Mouse (Mus musculus) G1E (cell line): ENCODE measurements around the gene Ttc28. TPM values are rescaled to one million over a fixed set of nuclear protein-coding genes. Genes with fewer than 3 reads are reported as not detected.

ENCODE experiments used
- ATAC-seq: 2 replicates; pipeline ENCODE4 v1.8.0; 2016; ENCODE audit warnings: mild to moderate bottlenecking; ENCODE audit not compliant: insufficient number of reproducible peaks, poor library complexity, low FRiP score, severe bottlenecking; ENCODE audit errors: extremely low read depth
- DNase-seq: peaks from one replicate; pipeline ENCODE4 v3.0.0; 2012; ENCODE audit warnings: low spot score
- H3K27me3 ChIP-seq: 2 replicates; pipeline ENCODE4 v1.6.1; 2012; ENCODE audit warnings: mild to moderate bottlenecking, low read length, inconsistent platforms; ENCODE audit not compliant: insufficient read depth
- H3K36me3 ChIP-seq: replicated peaks from 2 replicates; pipeline ENCODE3; 2012; ENCODE audit warnings: mild to moderate bottlenecking, inconsistent platforms
- H3K4me1 ChIP-seq: 2 replicates; pipeline ENCODE4 v1.6.1; 2012; ENCODE audit warnings: low read depth, low read length, inconsistent platforms, mixed read lengths; ENCODE audit not compliant: insufficient read depth
- H3K4me3 ChIP-seq: 2 replicates; pipeline ENCODE4 v1.5.1; 2012; ENCODE audit warnings: low read depth, mild to moderate bottlenecking, inconsistent platforms, low read length, moderate library complexity, mixed read lengths
- H3K9me3 ChIP-seq: replicated peaks from 2 replicates; pipeline ENCODE4 v1.6.1; 2012; ENCODE audit warnings: inconsistent platforms
- CTCF ChIP-seq: IDR thresholded peaks from 2 replicates; pipeline ENCODE4 v1.5.1; 2012; ENCODE audit warnings: low read depth, low read length, inconsistent platforms, mixed read lengths
- GATA1 ChIP-seq: IDR thresholded peaks from 2 replicates; pipeline ENCODE4 v1.6.1; 2012; ENCODE audit warnings: borderline replicate concordance, low read length, inconsistent platforms, mixed read lengths
- GATA2 ChIP-seq: IDR thresholded peaks from 2 replicates; pipeline ENCODE4 v1.6.1; 2012; ENCODE audit warnings: low read depth, low read length, inconsistent platforms, borderline replicate concordance
- POLR2AphosphoS5 ChIP-seq: IDR thresholded peaks from 2 replicates; pipeline ENCODE4 v1.6.1; 2012; ENCODE audit warnings: low read depth, low read length, inconsistent platforms; ENCODE audit not compliant: insufficient replicate concordance
- TAL1 ChIP-seq: conservative IDR thresholded peaks from 2 replicates; pipeline ENCODE4 v1.6.1; 2012; ENCODE audit warnings: low read depth, low read length, inconsistent platforms, mixed read lengths
- polyA plus RNA-seq: library from polyadenylated mRNA; stranded (reverse); fragments of >175 nt; gene quantifications from 2 replicates; pipeline ENCODE4 v1.2.3, GENCODE M21; 2012
- total RNA-seq, 2 experiments: library from RNA; stranded (forward) in 1 of 2; stranded (reverse) in 1 of 2; fragments of 200-1000 nt in 1 of 2; fragments of >200 nt in 1 of 2; fragmentation: Nextera tagmentation in 1 of 2; gene quantifications; 2 replicates each; pipeline ENCODE4 v1.2.3; 2014 to 2017

Ttc28 gene
- total and polyA plus RNA-seq, 3 experiments: 0.28 to 2.0 (median 0.55) TPM

GRCm38 (mm10) chr5:111055507-111055906 lies 175.9 kb downstream of the Ttc28 start:
- TF ChIP-seq GATA2: no peak
- TF ChIP-seq GATA1: no peak
- TF ChIP-seq TAL1: no peak
- no peak for TF ChIP-seq POLR2AphosphoS5
- TF ChIP-seq CTCF: no peak
- no peak overlapping the region for H3K4me3 ChIP-seq
- H3K4me1 ChIP-seq: no peaks in the 10 kb centered on the region
- no peak for ATAC-seq
- H3K9me3 ChIP-seq: no peaks in the 10 kb centered on the region
- H3K36me3 ChIP-seq: no peaks in the 10 kb centered on the region
- no peaks in the 10 kb centered on the region; the same call in 1 of the 2 replicates for H3K27me3 ChIP-seq
- DNase-seq: no peak

DNA sequence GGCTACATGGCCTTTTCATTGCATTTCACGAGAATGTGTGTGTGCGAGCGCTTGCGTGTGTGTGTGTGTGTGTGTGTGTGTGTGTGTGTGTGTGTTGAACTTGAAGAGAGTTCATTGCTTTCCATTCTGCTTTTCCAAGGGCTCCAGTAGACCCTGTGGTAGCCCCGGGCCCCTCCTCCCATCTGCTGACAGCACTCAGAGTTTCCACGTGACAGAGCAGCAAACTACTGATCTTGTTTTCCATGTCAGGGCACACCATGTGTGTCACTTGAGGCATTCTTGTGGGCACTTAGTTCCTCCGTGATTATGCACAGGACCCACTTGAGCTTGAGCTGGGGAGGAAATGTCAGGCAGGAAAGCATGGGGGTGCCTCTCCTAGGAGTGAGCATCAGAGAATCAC lies 177.5 kb downstream of the Ttc28 start:
- Histone ChIP-seq H3K4me3 (no peak overlapping the region), H3K9me3 (no peaks in the 10 kb centered on the region), H3K27me3 (no peaks in the 10 kb centered on the region; the same call in 1 of the 2 replicates), H3K36me3 (no peaks in the 10 kb centered on the region), H3K4me1 (no peaks in the 10 kb centered on the region)
- no peak for ATAC-seq
- DNase-seq: no peak
- no peak for TF ChIP-seq POLR2AphosphoS5
- TF ChIP-seq TAL1: no peak
- no peak for TF ChIP-seq GATA1
- no peak for TF ChIP-seq GATA2
- TF ChIP-seq CTCF: no peak

DNA sequence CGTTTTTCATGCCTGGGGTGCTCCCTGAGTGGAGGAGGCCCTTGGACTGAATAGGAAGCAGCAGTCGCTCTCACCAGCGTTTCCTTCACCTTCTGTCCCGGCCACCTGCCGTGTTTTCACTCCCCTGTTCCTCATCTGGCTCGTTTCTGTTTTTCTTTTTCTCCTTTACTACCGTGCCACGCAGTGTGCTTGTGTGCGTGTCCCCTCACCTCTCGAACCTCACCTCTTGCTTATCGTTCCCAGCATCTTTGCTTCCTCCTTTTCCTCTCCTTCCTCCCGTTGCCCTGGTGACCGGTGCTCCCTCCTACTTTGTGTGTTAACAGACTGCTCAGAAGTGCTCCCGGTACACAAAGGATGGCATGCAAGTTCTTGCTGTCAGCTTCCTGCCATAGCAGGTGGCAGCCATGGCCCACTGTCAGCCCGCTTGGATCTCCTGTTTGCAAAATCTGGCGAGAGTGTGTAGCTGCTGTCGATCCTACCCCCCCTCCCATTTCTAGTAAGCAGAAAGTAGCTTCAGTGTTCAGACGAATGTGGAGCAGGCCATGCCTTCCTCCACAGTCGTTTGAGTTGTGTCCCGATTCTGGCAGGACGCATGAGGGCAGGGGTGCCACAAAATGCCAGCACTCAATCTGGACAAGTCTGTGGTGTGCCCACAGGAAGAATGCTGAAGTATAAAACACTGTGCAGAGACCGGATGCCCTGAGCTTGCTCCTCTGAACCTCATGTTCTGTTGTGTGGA lies 179.0 kb downstream of the Ttc28 start:
- Histone ChIP-seq H3K4me1 (no peaks in the 10 kb centered on the region), H3K36me3 (no peaks in the 10 kb centered on the region), H3K27me3 (peaks cover 3% of the 10 kb centered on the region), H3K4me3 (no peak overlapping the region), H3K9me3 (no peaks in the 10 kb centered on the region)
- DNase-seq (no peak), ATAC-seq (no peak)
- TF ChIP-seq TAL1: no peak
- no peak for TF ChIP-seq GATA2
- TF ChIP-seq CTCF: no peak

DNA sequence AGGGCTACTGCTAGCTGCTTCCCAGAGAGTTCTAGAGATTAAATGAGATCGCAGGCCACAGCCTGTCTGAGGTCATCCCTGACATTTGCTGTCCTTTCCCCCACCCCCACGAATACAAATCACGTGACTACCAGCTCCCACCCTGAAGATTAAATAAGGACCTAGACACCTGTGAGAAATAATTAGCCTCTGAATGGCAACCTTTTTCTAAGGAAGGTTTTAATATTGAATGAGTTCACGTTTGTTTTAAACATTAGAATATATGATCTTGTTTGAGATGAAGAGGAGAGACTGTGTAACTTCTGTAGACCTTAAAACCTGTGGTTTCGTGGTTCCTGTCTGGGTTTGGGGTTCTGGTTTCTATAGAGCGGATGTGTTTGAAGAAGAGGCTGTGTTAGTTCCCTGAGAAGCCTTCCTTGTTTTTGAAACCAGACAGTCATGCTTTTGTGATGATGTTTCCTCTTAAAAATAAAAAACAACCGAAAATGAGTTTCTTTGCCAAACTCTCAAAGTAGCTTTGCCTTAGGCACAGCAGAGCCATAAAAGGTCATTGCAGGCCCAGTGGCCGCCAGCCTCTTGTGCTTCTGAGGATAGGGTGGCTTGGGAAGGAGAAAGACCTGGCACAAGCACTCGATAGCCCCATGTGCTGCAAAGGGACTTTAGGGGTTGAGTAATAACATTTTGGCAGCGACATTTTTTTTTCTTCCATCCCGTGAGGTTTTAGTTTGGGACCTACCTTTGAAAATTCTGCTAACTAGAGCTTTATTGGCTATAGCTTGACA lies 179.7 kb downstream of the Ttc28 start:
- ATAC-seq (no peak), DNase-seq (no peak)
- H3K4me3 ChIP-seq: no peak overlapping the region
- no peaks in the 10 kb centered on the region for H3K36me3 ChIP-seq
- TF ChIP-seq CTCF: no peak
- no peak for TF ChIP-seq GATA1
- TF ChIP-seq TAL1: no peak
- no peak for TF ChIP-seq POLR2AphosphoS5
- no peak for TF ChIP-seq GATA2
- H3K27me3 ChIP-seq: peaks cover 3% of the 10 kb centered on the region
- H3K4me1 ChIP-seq: no peaks in the 10 kb centered on the region
- H3K9me3 ChIP-seq: no peaks in the 10 kb centered on the region

DNA sequence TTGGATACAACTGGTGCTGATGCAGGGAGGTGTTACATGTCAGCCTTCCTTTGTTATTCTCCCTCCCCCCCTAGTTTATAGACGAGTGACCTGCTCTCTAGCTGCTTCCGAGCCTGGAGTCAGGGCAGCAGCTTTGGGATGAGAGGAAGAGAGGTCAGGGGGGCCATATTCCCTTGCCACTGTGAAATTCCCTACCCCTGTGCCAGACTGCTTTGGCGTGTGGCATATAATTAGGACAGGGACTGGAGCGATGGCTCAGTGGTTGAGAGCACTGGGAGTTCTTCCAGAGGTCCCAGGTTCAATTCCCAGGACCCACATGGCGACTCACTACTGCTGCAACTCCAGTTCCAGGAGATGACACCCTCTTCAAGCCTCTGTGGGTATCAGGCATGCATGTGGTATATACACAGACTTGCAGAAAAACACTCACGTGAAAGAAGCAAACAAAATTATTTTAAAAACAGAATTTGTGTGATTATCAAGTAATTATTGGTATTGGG lies 180.7 kb downstream of the Ttc28 start:
- no peak overlapping the region for H3K4me3 ChIP-seq
- TF ChIP-seq POLR2AphosphoS5 (no peak), CTCF (no peak), TAL1 (no peak), GATA2 (no peak), GATA1 (no peak)
- ATAC-seq: no peak

DNA sequence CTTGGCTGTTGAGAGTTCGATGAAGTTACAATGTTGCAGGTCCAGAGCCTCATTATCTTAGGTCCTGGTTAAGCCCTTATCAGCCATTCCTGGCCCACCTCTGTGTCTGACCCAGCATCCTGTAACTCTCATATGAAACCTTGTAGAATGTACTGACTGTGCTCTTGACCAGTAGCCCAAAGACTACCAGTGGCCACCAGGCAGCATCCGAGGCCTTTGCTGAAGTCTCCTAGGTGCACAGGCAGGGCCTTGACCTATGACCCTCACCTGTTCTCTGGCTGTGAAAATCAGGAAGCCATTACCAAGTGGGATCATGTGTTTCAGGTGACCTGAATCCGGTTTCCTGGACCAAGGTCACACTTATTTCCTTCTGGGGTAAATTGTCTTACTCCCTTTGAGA lies 183.6 kb downstream of the Ttc28 start:
- no peak overlapping the region for H3K4me3 ChIP-seq
- peaks cover 8% of the 10 kb centered on the region for H3K27me3 ChIP-seq
- DNase-seq: no peak
- TF ChIP-seq CTCF (no peak), POLR2AphosphoS5 (no peak), GATA1 (no peak), GATA2 (no peak)
- no peaks in the 10 kb centered on the region for H3K36me3 ChIP-seq
- no peaks in the 10 kb centered on the region for H3K9me3 ChIP-seq
- no peak for ATAC-seq
- H3K4me1 ChIP-seq: no peaks in the 10 kb centered on the region

More for the DNA sequence above, 180.7 kb downstream of the Ttc28 start:
- Histone ChIP-seq H3K36me3 (no peaks in the 10 kb centered on the region), H3K9me3 (no peaks in the 10 kb centered on the region), H3K27me3 (peaks cover 6% of the 10 kb centered on the region), H3K4me1 (no peaks in the 10 kb centered on the region)
- no peak for DNase-seq
